Mouse (Mus musculus) midbrain, embryonic 11.5 days (tissue): ENCODE results near the gene Mrpl27. TPM values are rescaled to one million over a fixed set of nuclear protein-coding genes. Genes with fewer than 3 reads are reported as not detected.

Experiments used
- ATAC-seq: fragments of 200-750 bp; cut with Nextera tagmentation; 2 replicates; pipeline ENCODE4 v1.8.0; 2017; ENCODE audit warnings: moderate TSS enrichment, moderate library complexity; ENCODE audit not compliant: low FRiP score
- DNase-seq: peaks from one replicate; pipeline ENCODE4 v3.0.0; 2015; ENCODE audit warnings: low spot score; ENCODE audit errors: missing footprints
- H3K27ac ChIP-seq: fragments of 300-500 bp; sonication (generic); 2 replicates; pipeline ENCODE4 v1.5.1; 2014; ENCODE audit warnings: low read depth, low read length
- H3K27me3 ChIP-seq: fragments of 300-500 bp; sonication (generic); 2 replicates; pipeline ENCODE4 v1.6.1; 2014; ENCODE audit warnings: mild to moderate bottlenecking, low read length, moderate library complexity, mixed read lengths; ENCODE audit not compliant: control insufficient read depth, insufficient read depth
- H3K36me3 ChIP-seq: fragments of 300-500 bp; sonication (generic); 2 replicates; pipeline ENCODE4 v1.6.1; 2014; ENCODE audit warnings: mild to moderate bottlenecking, low read length, moderate library complexity, mixed read lengths; ENCODE audit not compliant: control insufficient read depth, insufficient read depth
- H3K4me1 ChIP-seq: fragments of 300-500 bp; sonication (generic); 2 replicates; pipeline ENCODE4 v1.6.1; 2014; ENCODE audit warnings: low read length; ENCODE audit not compliant: control insufficient read depth, insufficient read depth
- H3K4me2 ChIP-seq: fragments of 300-500 bp; sonication (generic); 2 replicates; pipeline ENCODE4 v1.6.1; 2014; ENCODE audit warnings: mild to moderate bottlenecking, moderate library complexity
- H3K4me3 ChIP-seq: fragments of 300-500 bp; sonication (generic); 2 replicates; pipeline ENCODE4 v1.5.1; 2014; ENCODE audit warnings: low read depth, low read length
- H3K9ac ChIP-seq: fragments of 300-500 bp; sonication (generic); 2 replicates; pipeline ENCODE4 v1.6.1; 2014; ENCODE audit warnings: low read length
- H3K9me3 ChIP-seq: fragments of 300-500 bp; sonication (generic); 2 replicates; pipeline ENCODE4 v1.6.1; 2016; ENCODE audit warnings: low read length; ENCODE audit not compliant: control insufficient read depth
- whole genome bisulfite sequencing: fragments of 180-500 bp; shearing (Covaris S2); extraction: QIAGEN DNeasy Blood & Tissue Kit; methylation state at CpG from one replicate; pipeline ENCODE4 v1.1.7; 2014; 5-methylcytosine and 5-hydroxymethylcytosine counted together
- polyA plus RNA-seq: library from polyadenylated mRNA; unstranded; fragments of >200 nt; fragmentation: Nextera tagmentation; extraction: Ambion mirVana; gene quantifications from 2 replicates; pipeline ENCODE4 v1.2.1, GENCODE M21; 2014

Gene Mrpl27
- polyA plus RNA-seq, 1 experiment from 2014 or later: 125 TPM

GRCm38 (mm10) chr11:94701401-94702215, 48.0 kb downstream of the Mrpl27 start:
- Histone ChIP-seq H3K27ac (no peak overlapping the region), H3K4me3 (no peak overlapping the region), H3K27me3 (no peaks in the 10 kb centered on the region), H3K4me1 (no peaks in the 10 kb centered on the region), H3K4me2 (no peak overlapping the region), H3K9ac (no peak overlapping the region), H3K36me3 (no peaks in the 10 kb centered on the region), H3K9me3 (no peaks in the 10 kb centered on the region)
- peak; percentile 45 for DNase-seq
- WGBS: 68% methylated on average over 27 of the region's 27 CpGs
- ATAC-seq: no peak

GRCm38 (mm10) chr11:94702216-94702610, 48.6 kb downstream of the Mrpl27 start:
- Histone ChIP-seq H3K36me3 (no peaks in the 10 kb centered on the region), H3K9ac (no peak overlapping the region), H3K9me3 (no peaks in the 10 kb centered on the region), H3K27ac (no peak overlapping the region), H3K4me1 (no peaks in the 10 kb centered on the region), H3K27me3 (no peaks in the 10 kb centered on the region), H3K4me3 (no peak overlapping the region), H3K4me2 (no peak overlapping the region)
- peak; percentile 69 for DNase-seq
- no peak for ATAC-seq
- WGBS: 72% methylated on average over 3 of the region's 3 CpGs

GRCm38 (mm10) chr11:94704020-94704419, 50.5 kb downstream of the Mrpl27 start:
- H3K27ac ChIP-seq: no peak overlapping the region
- H3K9me3 ChIP-seq: no peaks in the 10 kb centered on the region
- H3K4me3 ChIP-seq: no peak overlapping the region
- no peak overlapping the region for H3K9ac ChIP-seq
- H3K27me3 ChIP-seq: no peaks in the 10 kb centered on the region
- no peak overlapping the region for H3K4me2 ChIP-seq
- peak; percentile 53 for DNase-seq
- H3K36me3 ChIP-seq: no peaks in the 10 kb centered on the region
- 34% methylated on average over 7 of the region's 7 CpGs for WGBS
- ATAC-seq: no peak
- no peaks in the 10 kb centered on the region for H3K4me1 ChIP-seq

- no peaks in the 10 kb centered on the region for H3K4me1 ChIP-seq
- ATAC-seq (no peak), DNase-seq (peak; percentile 21)
- H3K36me3 ChIP-seq: no peaks in the 10 kb centered on the region
- H3K9ac ChIP-seq: no peak within 1 kb of the TSS
- H3K9me3 ChIP-seq: no peaks in the 10 kb centered on the region
- H3K4me3 ChIP-seq: no peak within 1 kb of the TSS
- 90% methylated on average over 5 of the region's 5 CpGs for WGBS
- no peak within 1 kb of the TSS for H3K27ac ChIP-seq
- no peak within 1 kb of the TSS for H3K4me2 ChIP-seq
- H3K27me3 ChIP-seq: no peaks in the 10 kb centered on the region
Observed at GRCm38 (mm10) chr11:94704472-94704871, 50.9 kb downstream of the Mrpl27 start, which contains the start of gene Gm11541. Gene Gm11541 (minus strand): TSS chr11:94704499.

Other genes starting within 250 kb of the Mrpl27 start
- gene Cacna1g, start 179.6 kb upstream of the Mrpl27 start, polyA plus RNA-seq: 7.6 and 9.3 TPM in 2 replicates
- not detected in 2 replicates for gene Spata20, start 167.6 kb upstream of the Mrpl27 start, polyA plus RNA-seq
- 0.27 and 0.50 TPM in 2 replicates for gene Epn3, start 153.8 kb upstream of the Mrpl27 start, polyA plus RNA-seq
- 3.7 and 4.1 TPM in 2 replicates for gene Mycbpap, start 132.0 kb upstream of the Mrpl27 start, polyA plus RNA-seq
- gene Rsad1, start 104.5 kb upstream of the Mrpl27 start, polyA plus RNA-seq: 3.7 and 3.9 TPM in 2 replicates
- 0.20 and 0.30 TPM in 2 replicates for gene Chad, start 88.7 kb upstream of the Mrpl27 start, polyA plus RNA-seq
- gene Acsf2, start 51.9 kb upstream of the Mrpl27 start, polyA plus RNA-seq: 4.9 TPM in 2 replicates
- gene Lrrc59, start 24.0 kb upstream of the Mrpl27 start, polyA plus RNA-seq: 183 and 199 TPM in 2 replicates
- gene Eme1, start 197 bp downstream of the Mrpl27 start, polyA plus RNA-seq: 46.8 and 47.7 TPM in 2 replicates
- gene Xylt2, start 23.7 kb downstream of the Mrpl27 start, polyA plus RNA-seq: 8.2 and 12.0 TPM in 2 replicates
- not detected in 2 replicates for gene Gm11541, start 50.7 kb downstream of the Mrpl27 start, polyA plus RNA-seq
- 0.22 TPM in 1 of 2 replicates, not detected in the other for gene Cdc34b, start 88.0 kb downstream of the Mrpl27 start, polyA plus RNA-seq
- not detected in 2 replicates for gene Tmem92, start 128.9 kb downstream of the Mrpl27 start, polyA plus RNA-seq